Mouse (Mus musculus) myocyte (in vitro differentiated cells): ENCODE data around the gene Ubtf. TPM values are rescaled to one million over a fixed set of nuclear protein-coding genes. Genes with fewer than 3 reads are reported as not detected.

ENCODE experiments used
- H3K27me3 ChIP-seq: one replicate; pipeline ENCODE4 v1.6.1; 2011; ENCODE audit not compliant: control insufficient read depth, insufficient read depth, insufficient read length
- H3K36me3 ChIP-seq: one replicate; pipeline ENCODE4 v1.6.1; 2011; ENCODE audit not compliant: control insufficient read depth, insufficient read depth
- H3K4me2 ChIP-seq: one replicate; pipeline ENCODE4 v1.6.1; 2011; ENCODE audit warnings: low read depth, control low read depth
- H3K4me3 ChIP-seq: one replicate; pipeline ENCODE4 v1.5.1; 2011; ENCODE audit warnings: mild to moderate bottlenecking, control low read depth, moderate library complexity
- H3K79me2 ChIP-seq: one replicate; pipeline ENCODE4 v1.6.1; 2011; ENCODE audit not compliant: control insufficient read depth, insufficient read depth
- H3ac ChIP-seq: one replicate; pipeline ENCODE4 v1.6.1; 2011; ENCODE audit not compliant: control insufficient read depth, insufficient read length
- CEBPB ChIP-seq: IDR thresholded peaks from 2 replicates; pipeline ENCODE4 v1.6.1; 2011; ENCODE audit warnings: mild to moderate bottlenecking, moderate library complexity; ENCODE audit not compliant: poor library complexity, insufficient read depth, severe bottlenecking
- E2F4 ChIP-seq: IDR thresholded peaks from one replicate; pipeline ENCODE4 v1.6.1; 2011; ENCODE audit warnings: mild to moderate bottlenecking, control low read depth, moderate library complexity; ENCODE audit not compliant: insufficient read depth
- MAX ChIP-seq: IDR thresholded peaks from one replicate; pipeline ENCODE4 v1.6.1; 2011; ENCODE audit warnings: low read depth, mild to moderate bottlenecking, control low read depth
- MYOD1 ChIP-seq, 3 experiments: IDR thresholded peaks; one replicate each; pipeline ENCODE4 v1.6.1; 2011; ENCODE audit warnings: control low read depth in 2 of 3, low read depth in 2 of 3, mild to moderate bottlenecking in 2 of 3, moderate library complexity in 1 of 3; ENCODE audit not compliant: insufficient read length in 2 of 3, control insufficient read depth in 1 of 3
- MYOG ChIP-seq, 3 experiments: IDR thresholded peaks; one replicate each; pipeline ENCODE4 v1.6.1; 2011; ENCODE audit warnings: control low read depth in 2 of 3, low read depth in 2 of 3, mild to moderate bottlenecking in 2 of 3; ENCODE audit not compliant: insufficient read length in 2 of 3, control insufficient read depth in 1 of 3, insufficient read depth in 1 of 3
- POLR2A ChIP-seq: IDR thresholded peaks from one replicate; pipeline ENCODE4 v1.6.1; 2011; ENCODE audit warnings: low read depth, mild to moderate bottlenecking, control low read depth, moderate library complexity; ENCODE audit not compliant: insufficient read length
- POLR2AphosphoS2 ChIP-seq: IDR thresholded peaks from one replicate; pipeline ENCODE4 v1.6.1; 2011; ENCODE audit warnings: low read depth, control low read depth; ENCODE audit not compliant: insufficient read length
- REST ChIP-seq: IDR thresholded peaks from one replicate; pipeline ENCODE4 v1.6.1; 2011; ENCODE audit warnings: mild to moderate bottlenecking, control low read depth, moderate library complexity; ENCODE audit not compliant: insufficient read depth, insufficient read length
- SRF ChIP-seq: IDR thresholded peaks from one replicate; pipeline ENCODE4 v1.6.1; 2011; ENCODE audit warnings: low read depth; ENCODE audit not compliant: control insufficient read depth, insufficient read length
- TCF12 ChIP-seq: IDR thresholded peaks from one replicate; pipeline ENCODE4 v1.6.1; 2011; ENCODE audit warnings: mild to moderate bottlenecking, control low read depth; ENCODE audit not compliant: poor library complexity, insufficient read depth, severe bottlenecking
- TCF3 ChIP-seq: IDR thresholded peaks from one replicate; pipeline ENCODE4 v1.6.1; 2011; ENCODE audit warnings: low read depth, control low read depth; ENCODE audit not compliant: insufficient read length
- USF1 ChIP-seq: IDR thresholded peaks from one replicate; pipeline ENCODE4 v1.6.1; 2011; ENCODE audit warnings: low read depth, mild to moderate bottlenecking, control low read depth, moderate library complexity
- polyA plus RNA-seq: library from polyadenylated mRNA; unstranded; fragments of >200 nt; fragmentation: generic; extraction: Trizol; gene quantifications from one replicate; pipeline ENCODE4 v1.2.1, GENCODE M21; 2012; ENCODE audit warnings: missing spikeins

Gene Ubtf
- polyA plus RNA-seq, 1 experiment = 58.6 TPM

DNA sequence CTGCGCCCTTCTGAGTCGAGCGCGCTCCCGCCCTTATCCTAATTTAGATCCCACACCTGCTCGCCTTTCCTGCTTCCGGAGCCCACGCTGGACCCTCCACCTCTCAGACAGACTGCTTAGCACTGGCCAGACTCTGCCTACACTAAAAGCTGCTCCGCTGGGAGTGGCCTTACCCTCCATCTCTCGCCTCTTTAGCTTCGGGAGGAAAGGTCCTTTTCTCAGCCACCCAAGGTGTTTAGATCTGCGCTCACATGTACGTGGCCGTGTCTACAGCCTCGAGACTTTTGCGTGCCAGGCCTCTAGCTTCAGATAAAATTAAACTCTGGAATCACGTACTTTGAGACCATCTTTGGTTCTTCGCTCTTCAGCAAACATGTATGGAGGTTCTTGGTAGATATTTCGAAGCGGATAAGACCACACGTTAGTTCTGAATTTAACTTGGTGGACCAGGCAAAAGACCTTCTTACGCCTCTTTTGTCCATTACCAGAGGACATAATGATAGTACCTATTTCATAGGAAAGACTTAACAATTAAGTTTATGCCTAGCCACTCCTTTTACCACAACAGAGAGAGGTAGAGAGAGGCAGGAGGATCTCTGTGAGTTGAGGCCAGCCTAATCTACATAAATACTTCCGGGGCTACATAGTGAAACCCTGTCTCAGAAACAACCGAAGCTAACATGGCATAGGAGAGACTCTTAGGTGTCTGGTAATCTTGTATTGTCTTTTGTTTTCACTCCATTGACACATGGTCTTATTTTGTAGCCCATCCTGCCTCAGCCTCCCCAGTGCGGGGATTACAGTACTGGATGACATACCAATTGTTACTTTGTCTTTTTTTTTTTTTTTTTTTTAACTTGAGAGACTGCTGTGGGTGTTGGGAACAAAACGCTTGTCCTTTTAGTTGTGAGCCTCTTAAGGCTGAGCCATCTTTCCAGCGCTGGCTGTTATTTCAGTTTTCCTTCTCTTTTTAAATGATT lies 21.7 kb downstream of the Ubtf start:
- no peak for TF ChIP-seq CEBPB
- TF ChIP-seq MYOG (IDR thresholded peaks at IDR 0.05; ENCODE audit: control insufficient read depth in 1 of 3, insufficient read depth in 1 of 3, insufficient read length in 2 of 3, low read depth in 2 of 3) = peak in 1 of 3 experiments; percentile 33
- TF ChIP-seq MYOD1 (IDR thresholded peaks at IDR 0.05; ENCODE audit: control insufficient read depth in 1 of 3, insufficient read length in 2 of 3, low read depth in 2 of 3) = peak in 1 of 3 experiments; percentile 67
- Histone ChIP-seq H3K4me3 (peak overlapping the region; percentile 56), H3K4me2 (peak overlapping the region; percentile 93), H3K36me3 (peaks cover 14% of the 10 kb centered on the region), H3K27me3 (no peaks in the 10 kb centered on the region), H3K79me2 (peaks cover 9% of the 10 kb centered on the region), H3ac (peak overlapping the region; percentile 88)

DNA sequence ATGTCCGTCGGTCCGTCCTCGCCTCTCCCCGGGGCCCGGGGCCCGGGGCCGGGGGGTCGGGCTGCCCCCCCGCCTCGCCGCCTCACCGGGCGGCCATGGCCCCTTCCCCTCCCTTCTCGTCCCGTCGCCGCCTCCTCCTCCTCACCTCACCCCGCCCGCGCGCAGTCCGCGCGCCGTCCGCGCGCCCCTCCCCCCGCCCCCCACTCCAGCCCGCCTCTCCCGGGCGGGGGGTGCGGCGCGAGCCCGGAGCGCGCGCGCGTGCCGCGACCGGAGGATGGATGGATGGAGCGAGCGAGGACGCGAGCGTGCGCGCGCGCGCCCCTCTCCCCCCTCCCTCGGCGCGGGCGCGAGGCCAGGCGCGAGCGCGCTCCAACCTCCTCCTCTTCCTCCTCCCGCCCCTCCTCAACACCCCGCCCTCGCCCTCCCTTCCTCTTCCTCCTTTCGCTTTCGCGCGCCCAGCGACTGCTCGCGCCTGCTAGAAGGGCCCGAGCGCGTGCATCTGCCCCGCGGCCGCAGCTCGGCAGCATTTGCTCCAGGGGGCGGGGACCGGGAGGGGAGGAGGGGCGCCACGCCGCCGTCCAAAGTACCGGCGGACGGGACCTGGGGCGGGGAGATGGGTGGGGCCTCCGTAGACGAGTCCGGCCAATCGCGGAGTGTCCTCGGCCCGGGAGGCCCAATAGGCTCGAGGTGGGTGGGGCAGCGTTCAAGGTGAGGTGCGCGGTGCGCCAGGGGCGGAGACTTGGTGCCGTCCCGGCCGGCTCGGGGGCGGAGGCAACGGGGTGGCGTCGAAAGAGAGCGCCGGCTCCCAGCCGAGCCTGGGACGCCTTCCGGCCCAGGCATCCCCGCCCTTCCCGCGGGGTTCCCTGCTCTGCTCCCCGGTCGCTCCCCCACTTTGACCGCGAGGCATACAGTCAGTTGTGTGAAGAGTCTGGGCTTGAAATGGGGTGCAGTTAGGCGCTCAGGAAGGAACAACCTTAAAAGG lies 22.8 kb downstream of the Ubtf start, which contains the start of gene Atxn7l3:
Gene Atxn7l3 (minus strand): TSS at position 141 of the 982 bp plus-strand sequence.
- Histone ChIP-seq H3K36me3 (peaks cover 20% of the 10 kb centered on the region), H3ac (peak within 1 kb of the TSS; percentile 88), H3K4me2 (peak within 1 kb of the TSS; percentile 93), H3K4me3 (peak within 1 kb of the TSS; percentile 56), H3K27me3 (no peaks in the 10 kb centered on the region), H3K79me2 (peaks cover 9% of the 10 kb centered on the region)
- peak in 1 of 3 experiments; percentile 57 for TF ChIP-seq MYOG (IDR thresholded peaks at IDR 0.05; ENCODE audit: control insufficient read depth in 1 of 3, insufficient read depth in 1 of 3, insufficient read length in 2 of 3, low read depth in 2 of 3)
- TF ChIP-seq TCF12 = no peak
- peak; percentile 53 for TF ChIP-seq SRF
- TF ChIP-seq USF1 = no peak
- TF ChIP-seq POLR2AphosphoS2 = peak; percentile 86
- peak; percentile 76 for TF ChIP-seq POLR2A
- no peak for TF ChIP-seq MYOD1 (IDR thresholded peaks at IDR 0.05; ENCODE audit: control insufficient read depth in 1 of 3, insufficient read length in 2 of 3, low read depth in 2 of 3)
- TF ChIP-seq E2F4 = peak; percentile 12
- no peak for TF ChIP-seq REST
- TF ChIP-seq TCF3 = no peak
- TF ChIP-seq CEBPB = no peak
- TF ChIP-seq MAX = no peak

DNA sequence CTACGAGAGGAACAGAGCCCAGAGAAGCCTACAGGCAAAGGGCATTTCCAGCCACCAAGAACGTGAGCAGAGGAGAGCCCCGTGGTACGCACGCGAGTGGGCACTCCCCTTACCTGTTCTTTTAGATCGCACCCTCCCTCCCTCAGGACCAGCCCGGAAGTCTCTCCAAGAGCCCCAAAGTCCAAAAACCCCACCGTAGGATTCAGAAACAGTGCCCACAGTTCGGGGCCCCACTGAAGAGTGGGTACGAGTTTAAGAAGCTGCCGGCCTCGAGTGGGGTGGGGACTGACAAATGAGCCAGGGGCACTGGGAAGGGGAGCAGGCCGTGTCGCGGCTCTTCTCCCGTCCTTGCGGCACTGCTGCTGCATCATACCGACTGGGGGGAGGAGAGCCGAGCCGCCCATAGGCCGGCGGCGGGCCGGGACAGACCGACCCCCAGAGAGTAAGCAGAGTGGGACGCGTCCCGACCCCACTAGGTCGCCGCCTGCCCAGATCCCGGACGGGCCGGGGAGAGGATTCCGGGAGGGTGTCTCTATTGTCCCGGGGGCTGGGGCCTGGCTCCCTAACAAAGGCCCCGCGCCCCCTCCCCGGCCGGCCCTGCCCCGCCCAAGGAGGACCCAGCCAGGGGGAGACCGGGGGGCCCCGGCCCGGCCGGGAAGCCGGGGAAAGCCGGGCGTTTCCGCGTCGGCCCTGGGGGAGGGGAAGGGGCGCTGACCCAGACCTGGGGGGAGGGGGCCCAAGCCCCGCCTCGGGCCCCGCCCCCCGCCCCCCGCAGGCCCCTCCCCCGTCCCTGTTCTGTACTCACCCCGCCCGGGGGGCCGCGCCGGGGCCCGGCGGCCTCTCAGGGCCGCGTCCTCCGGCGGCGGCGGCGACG lies 23.7 kb downstream of the Ubtf start:
- H3K27me3 ChIP-seq = no peaks in the 10 kb centered on the region
- TF ChIP-seq POLR2AphosphoS2 (peak; percentile 8), USF1 (no peak)
- H3K4me3 ChIP-seq = peak overlapping the region; percentile 56
- peaks cover 22% of the 10 kb centered on the region for H3K36me3 ChIP-seq
- H3ac ChIP-seq = peak overlapping the region; percentile 88
- peaks cover 9% of the 10 kb centered on the region for H3K79me2 ChIP-seq
- peak overlapping the region; percentile 92 for H3K4me2 ChIP-seq

DNA sequence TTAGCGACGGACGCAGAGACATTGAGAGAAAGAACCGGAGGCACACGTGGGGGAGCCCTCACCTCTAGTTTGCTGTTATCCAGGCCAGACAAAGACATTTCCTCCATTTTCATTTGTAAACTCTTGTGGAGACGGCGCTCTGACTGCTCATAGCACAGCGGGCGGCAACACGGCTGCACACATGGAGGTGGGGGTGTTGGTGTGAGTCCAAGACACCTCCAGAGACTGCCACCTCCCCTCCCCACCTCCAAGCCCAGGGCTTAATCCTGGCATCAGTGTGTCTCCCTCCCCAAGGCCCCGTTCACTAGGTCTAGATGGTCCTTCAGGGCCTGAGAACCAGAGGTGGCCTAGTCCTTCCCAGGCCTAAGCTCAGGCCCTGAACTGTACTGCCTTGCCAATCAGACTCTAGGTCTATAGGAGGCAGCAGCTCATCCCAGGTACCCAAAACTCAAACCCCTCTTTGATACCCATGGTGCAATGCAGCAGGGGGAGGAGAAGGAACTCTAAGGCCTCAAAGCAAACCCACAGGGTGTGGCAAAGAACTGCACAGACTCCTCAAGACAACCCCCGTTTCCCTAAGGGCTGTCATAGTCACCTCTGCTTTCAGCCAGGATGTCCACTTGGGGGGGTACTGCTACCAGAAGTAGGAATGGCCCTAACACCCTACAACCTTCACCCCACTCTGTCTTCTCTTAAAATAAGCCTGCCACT lies 24.5 kb downstream of the Ubtf start:
- no peaks in the 10 kb centered on the region for H3K27me3 ChIP-seq
- no peak for TF ChIP-seq MYOD1 (IDR thresholded peaks at IDR 0.05; ENCODE audit: control insufficient read depth in 1 of 3, insufficient read length in 2 of 3, low read depth in 2 of 3)
- TF ChIP-seq POLR2A = peak; percentile 59
- peak; percentile 77 for TF ChIP-seq POLR2AphosphoS2
- no peak for TF ChIP-seq E2F4
- TF ChIP-seq TCF12 = no peak
- no peak for TF ChIP-seq MYOG (IDR thresholded peaks at IDR 0.05; ENCODE audit: control insufficient read depth in 1 of 3, insufficient read depth in 1 of 3, insufficient read length in 2 of 3, low read depth in 2 of 3)
- H3ac ChIP-seq = peak overlapping the region; percentile 88
- peaks cover 22% of the 10 kb centered on the region for H3K36me3 ChIP-seq
- peaks cover 9% of the 10 kb centered on the region for H3K79me2 ChIP-seq
- H3K4me2 ChIP-seq = peak overlapping the region; percentile 92
- peak overlapping the region; percentile 56 for H3K4me3 ChIP-seq
